Mouse (Mus musculus) fibroblast of lung, adult 2 months (primary cell): ENCODE results near the gene Dync1i1.
A peak's percentile ranks its signal among the peaks of the same experiment; 100 is the strongest.

ENCODE experiments used
- DNase-seq: peaks from one replicate; pipeline ENCODE4 v3.0.0-alpha.2; 2011; ENCODE audit warnings: low read depth

Gene Dync1i1

DNA sequence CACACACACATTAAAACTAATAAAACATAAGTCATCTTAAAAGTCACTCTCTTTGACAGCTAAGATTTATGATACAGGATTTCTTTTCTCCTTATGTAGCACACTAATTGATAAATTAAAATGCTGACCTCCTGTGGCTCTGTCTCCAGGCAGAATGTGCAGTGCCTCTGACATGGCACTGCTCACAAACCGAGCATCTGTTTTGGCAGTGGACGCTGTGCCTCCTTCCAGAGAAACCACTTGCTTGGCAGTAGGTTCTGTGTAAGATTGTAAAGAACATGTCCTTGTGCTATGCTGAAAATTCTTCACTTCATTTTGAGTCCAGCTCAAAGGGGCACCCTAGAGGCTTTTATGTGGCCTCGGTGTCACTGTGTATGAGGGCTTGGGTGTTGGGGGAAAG, 50.0 kb downstream of the Dync1i1 start:
- DNase-seq: no peak

DNA sequence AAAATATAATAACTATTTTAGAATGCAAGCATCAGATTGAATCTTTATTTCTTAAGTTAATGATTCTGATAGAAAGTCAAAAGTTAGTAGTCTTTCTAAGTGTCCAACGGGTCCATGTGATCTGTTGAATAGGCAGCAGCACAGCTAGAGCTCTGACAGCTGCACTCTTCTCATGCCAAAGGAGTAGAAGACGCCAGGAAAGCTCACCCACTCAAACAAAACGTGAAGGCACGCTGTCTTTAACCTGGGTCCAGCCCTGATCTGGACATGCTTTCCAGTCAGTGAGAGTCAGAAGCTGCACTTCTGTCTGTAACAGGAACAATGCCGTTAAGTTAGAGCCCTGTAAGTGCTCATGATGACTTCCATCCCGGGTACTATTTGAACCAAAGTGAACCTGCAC, 56.3 kb downstream of the Dync1i1 start:
- DNase-seq: no peak

DNA sequence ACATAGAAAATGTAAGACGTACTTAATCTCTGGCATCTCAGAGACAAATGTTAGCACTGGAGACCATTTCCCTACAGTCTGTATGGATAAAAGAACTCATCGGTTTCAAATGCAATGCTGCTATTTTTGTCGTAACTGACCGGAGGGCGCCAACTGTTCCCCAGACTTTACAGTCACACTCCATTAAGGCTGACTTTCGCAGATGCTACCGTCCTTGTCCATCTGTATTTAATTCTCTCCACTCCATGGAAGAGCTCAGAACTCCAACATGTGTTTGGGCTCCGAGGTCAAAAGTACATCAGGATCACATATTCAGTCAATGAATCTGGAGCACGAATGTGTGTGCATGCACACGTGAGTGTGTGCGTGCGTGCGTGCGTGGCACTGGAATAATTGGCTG, 58.4 kb downstream of the Dync1i1 start:
- DNase-seq: no peak

DNA sequence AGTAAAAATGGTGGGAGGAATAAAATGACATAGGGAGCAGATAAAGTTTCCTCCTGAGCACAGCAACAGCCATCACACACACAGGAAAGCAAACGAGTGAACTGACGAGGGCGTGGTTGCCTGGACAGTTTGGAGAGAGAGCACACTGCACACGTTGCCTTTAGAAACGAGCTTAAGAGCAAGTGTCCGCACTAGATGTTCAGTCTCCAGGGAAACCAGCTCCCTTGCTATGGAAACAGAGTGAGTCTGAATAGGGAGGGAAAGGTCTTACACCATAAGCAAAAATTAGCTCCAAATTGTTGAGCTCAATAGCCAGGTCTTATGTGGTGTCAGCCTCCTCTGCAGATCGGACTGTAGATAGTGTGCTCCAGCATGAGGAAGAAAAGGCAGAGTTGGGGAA, 65.2 kb downstream of the Dync1i1 start:
- no peak for DNase-seq

DNA sequence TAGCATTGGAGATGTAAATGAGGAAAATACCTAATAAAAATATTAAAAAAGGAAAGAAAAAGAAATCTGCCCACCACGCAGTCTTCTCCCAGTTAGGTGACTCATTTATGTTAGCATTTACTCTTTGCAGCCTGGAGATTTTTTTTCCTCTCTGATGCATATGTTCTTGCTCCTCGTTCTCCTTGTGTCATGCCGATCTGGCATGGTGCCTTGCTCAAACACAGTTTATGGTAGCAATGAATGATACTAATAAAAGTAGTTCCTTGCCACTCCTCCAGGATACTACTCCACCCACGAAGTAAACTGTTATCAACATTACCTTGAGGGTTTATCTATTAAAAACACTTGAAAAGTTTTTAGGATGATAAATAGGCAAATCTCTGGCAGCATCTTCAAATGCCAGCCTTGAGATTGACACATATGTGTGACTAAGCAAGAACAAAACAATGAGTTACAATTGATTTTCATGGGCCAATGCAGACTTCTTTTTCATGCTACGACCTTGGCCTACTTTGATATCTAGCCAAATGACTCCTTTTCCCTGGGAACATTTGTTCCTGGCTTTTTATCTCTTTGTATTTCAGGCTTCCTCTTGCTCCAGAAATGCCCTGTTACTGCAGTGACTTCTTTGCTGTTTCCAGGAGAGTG, 68.8 kb downstream of the Dync1i1 start:
- DNase-seq: no peak

DNA sequence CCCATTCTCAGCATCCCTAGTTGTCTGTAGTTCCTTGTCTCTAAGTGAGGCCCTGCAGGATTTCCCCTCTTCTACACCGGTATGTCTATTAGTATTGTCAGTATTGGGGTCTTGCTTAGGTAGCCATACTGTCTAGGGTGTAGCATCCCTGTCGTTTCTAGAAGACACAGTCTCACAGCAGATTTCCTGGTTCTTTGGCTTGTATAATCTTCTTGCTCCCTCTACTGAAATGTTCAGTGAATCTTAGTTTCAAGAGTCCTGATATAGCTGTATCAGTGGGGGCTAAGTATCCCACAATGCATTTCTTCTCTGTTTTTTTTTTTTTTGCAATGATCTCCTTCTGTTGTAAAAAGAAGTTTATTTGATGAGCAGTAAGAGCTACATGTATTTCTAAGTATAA, 69.9 kb downstream of the Dync1i1 start:
- DNase-seq: no peak

DNA sequence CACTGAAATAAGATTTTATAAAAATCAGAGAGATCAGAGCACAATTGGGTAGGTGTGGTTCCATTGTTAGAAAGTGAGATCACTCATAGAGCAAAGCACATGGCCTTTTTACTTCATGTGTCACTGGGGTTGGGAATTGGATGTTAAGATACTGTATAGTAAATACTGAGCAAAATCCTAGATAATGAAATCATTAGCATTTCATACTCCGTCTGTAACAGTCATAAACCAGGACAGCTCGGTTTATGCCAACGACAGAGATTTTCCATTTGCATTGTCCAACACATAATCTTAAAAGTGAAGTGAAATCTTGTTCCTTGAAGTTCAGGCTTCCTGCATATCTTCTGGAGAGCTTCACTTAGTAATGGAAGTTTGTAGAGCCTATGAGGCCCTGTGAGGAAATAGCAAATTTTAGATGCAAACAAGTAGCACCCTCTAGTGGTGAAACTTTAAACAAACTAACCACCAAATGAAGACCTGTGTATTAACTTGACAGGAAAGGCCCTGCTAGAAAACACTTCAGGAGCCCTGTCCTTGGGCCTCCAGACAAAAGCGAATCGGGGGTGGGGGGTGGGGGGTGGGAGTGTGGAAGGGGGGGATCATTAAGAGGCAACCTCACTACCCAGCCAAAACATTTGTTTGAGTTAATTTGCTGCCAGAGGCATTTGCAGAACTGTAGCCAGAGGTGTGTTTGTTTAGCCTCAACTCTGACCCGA, 76.8 kb downstream of the Dync1i1 start:
- DNase-seq: peak; percentile 26

DNA sequence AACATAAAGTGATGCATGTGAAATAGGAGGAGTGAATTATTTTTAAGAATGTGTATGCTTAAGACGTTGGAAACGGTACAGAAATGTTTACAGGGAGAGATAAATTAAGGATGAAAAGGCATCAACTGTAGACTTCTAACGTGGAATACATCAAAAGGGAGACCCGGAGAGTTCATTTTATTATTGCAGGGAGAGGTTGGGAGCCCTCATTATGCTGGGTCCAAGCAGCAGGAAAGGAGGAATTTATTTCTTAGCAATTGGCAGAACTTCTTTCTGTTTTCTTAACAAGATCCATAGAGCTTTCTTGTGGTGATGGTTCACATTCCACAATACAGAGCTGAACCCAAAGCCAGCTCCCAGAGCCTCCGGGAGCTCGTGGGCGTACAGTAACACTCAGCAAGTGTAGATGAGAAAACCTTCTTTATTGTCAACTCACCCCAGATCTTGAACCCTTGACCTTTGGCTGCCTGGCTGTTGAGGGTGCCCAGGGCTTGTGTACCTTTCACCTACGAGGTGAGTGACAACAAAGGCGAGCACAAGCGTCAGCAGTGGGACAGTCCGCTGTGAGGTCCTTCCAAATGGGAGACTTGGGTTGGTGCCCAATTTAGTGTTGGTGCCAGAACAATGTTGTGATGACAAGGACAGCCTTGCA, 77.5 kb downstream of the Dync1i1 start:
- no peak for DNase-seq

DNA sequence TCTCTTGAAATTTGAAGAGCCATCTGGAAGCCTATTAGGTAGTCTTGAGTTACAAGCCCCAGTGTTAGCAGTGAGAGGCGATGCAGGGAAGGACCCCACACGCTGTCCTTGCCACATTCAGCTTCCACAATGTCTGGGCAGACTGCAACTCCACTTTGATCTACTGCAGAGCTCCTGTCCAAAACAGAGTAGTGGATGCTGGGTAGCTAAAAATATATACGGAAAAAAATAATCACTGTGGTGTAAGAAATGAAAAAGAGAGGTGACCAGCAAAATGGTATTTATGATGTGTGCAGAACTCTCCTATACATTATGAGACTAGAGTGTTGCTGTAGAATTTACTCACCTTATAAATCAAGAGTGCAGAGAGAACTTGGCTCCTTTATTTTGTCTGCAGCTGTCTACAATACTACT, 82.6 kb downstream of the Dync1i1 start:
- no peak for DNase-seq

DNA sequence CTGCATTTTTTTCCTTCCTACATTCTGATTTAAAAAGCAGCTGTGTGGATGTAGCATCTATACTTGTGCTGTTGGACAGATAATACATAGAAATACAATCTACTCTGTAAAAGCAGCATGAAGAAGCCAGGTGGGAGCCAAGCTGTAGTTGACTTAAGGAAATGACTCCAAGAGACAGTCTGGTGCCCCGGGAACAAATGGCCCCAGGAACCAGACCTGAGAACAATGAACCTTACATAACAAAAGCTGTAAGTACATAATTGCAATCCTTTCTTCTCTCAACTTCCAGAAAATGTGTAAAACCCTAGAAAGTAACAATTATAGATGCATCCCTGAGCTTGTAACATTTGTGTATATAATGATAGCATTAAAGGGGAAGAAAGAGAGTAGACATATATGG, 86.6 kb downstream of the Dync1i1 start:
- DNase-seq: no peak

DNA sequence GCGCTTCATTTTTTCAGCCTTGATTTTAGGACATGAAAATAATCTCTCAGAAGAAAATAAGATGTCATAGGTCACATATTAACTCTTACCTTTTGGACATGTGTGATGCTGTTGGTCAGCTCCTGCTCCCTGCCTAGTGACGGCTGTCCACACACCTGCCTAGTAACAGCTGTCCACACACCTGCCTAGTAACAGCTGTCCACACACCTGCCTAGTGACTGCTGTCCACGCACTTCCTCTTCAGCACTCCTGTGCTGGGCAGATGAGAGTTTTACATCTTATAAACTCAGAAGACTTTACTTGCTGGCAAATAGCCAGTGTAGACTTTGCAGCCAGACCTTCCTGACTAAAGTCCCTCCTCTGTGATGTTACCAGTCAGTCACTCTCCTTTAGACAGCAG, 94.2 kb downstream of the Dync1i1 start:
- no peak for DNase-seq

DNA sequence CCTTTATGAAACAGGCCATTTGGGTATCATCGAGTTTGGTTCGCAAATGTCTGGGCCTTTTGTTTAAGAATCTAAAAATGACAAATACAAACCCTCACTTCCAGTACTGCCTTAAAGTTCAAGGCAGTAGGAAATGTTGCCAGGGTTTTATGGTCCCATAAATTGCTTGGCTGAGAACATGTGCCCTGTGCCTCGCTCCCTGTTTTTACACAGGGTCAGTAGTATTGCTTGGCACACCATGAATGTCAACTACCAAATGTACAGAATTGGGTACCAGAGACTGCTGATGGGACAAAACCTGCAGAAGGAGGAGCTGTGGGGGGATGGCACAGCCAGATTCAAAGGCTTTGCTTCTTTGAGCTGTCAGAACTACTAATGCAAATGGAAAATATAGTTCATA, 100.0 kb downstream of the Dync1i1 start:
- DNase-seq: no peak

DNA sequence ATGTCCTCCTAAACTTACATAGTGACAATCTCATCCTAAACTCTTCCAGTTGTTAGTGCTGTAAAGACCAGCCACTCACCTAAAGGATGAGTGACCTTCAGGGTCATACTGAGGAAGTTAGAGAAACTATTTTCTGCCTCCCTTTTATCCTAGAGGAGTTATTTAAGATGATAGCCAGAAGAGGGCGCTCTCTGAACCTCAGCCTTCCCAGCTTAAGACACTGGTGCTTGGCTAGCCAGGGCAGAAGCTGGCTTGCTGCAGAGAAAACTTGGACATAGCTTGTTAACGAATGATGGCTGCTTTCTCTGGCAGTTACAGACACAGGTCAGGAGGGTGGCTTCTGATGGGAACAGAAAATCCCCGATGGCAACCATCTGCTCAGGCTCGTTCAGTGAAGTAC, 101.6 kb downstream of the Dync1i1 start:
- no peak for DNase-seq

DNA sequence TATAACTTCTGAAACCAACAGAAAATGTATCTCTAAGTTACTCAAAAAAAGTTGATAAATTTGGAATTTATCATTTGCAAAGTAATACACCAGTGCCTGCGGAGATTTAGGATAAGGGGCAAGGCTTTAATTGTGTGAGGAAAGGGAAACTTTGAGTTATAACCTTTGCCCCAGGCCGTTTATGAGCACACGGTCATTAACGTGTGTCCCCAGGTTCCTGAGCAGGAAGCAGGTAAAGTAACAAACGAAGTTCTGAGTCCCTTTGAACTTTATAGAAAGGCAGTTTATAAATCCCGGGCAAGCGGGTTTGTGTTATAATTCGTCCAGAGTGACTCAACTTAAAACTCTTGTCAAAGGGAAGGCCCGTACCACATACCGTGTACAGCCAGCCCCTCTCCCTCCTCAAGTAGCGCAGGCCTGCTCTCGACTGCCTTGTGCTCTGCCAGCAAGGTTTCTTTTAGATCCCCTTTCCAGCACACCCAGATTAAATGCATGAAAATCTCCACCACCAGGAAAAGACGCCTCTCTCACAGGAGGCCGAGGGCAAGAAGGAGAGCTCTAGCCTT, 103.1 kb downstream of the Dync1i1 start:
- DNase-seq: no peak

DNA sequence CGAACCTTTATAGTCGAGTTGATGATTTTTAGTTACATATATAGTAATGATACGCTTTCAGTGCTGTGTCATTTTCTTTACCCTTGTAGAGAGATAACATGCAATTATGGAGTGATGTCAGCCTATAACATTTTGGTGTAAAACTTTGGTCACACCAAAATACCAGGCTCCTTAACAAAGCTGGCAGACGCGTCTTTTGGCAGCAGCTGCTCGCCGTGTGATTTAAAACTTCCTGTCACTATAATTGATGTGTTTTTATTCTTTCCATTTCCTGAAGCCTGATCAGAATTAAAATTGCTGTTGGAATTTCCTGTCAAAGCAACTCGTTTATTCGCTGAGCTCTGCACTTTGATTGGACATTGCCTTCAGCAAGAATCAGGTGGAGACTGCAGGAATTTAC, 103.7 kb downstream of the Dync1i1 start:
- DNase-seq: no peak

DNA sequence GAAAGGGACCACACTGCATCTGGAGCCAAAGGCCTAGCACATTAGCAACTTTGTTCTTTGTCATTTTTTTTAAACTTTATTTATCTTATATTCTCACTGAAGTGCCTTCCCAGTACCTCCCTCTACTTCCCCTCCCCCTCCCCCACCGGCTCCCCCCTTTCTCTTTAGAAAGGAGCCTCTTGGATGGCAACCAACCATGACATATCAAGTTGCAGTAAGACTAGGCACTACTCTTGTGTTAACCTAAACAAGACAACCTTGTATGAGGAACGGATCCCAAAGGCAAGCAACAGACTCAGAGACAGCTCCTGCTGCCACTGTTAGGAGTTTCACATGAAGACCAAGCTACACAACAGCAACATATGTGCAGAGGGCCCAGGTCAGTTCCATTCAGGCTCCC, 105.3 kb downstream of the Dync1i1 start:
- no peak for DNase-seq

DNA sequence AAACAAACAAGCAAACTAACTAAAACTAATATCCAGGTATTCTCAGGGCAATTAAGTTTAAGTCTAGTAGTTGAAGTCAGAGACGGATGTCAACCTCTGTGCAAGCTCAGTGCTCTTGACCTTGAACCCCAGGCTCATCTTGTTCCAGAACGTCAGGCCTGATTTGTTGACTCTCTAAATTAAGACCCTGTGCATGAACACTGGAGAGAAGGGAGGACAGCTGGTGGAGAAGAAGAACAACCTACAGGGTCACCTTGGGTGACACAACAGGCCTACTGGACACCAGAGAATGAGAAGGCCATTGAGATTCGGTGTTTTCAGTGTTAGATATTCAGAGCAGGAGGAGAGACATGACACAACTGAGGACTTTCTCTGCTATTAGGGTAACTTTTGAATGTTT, 105.8 kb downstream of the Dync1i1 start:
- no peak for DNase-seq

DNA sequence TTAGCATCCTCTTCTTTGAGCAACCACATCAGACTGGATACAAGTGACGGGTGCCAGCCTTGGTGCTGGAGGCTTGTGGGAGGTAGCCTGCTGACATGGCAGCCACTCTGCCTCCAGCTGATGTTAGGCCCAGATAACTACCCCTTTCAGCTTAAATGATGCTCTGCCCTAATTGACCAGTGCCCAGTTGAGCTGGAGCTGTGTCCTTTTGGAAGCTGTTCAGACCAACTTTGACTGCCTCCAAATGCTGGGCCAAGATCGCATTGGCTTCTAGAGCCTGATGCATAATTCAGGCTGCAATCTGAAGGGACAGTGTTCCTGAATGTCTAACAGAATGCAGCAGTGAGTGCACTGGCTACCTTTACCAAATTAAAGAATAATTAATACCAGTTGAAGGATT, 107.4 kb downstream of the Dync1i1 start:
- DNase-seq: no peak

DNA sequence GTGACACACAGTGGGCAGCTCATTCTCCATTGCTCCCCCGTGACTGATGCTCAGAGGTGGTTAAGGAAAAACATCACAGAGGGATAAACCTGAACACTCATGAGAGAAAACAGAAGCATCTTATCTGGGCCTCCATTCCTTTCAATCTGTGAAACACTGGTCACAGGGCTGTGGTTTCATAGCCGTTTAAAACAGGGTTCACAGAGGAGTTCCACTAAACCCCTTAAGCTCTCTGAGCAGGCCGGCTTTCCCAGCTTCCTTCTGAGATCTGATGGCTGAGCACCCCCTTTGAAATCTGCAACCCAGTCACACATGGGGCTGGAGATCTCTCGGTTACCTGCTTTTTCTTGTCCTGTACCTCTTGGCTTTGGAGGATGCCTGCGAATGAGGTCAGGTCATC, 117.0 kb downstream of the Dync1i1 start:
- no peak for DNase-seq

DNA sequence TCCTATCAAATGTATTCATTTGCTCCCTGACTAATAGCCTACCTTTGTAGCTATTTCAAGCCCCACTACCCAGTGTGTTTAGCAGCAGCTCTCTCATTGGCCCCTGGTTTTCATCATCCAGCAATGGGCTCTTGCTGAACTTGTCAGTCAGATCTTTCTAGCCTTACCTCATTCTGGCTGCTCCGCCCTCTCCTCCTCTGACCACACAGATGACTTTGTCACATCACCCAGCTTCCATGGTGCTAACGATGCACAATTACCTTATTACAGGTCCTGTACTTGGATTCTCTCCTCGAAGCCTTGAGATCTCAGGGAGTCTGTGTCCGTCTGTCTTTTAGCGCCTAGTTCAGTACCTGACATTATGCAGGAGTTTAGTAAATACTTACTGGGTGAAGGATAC, 120.7 kb downstream of the Dync1i1 start:
- no peak for DNase-seq

DNA sequence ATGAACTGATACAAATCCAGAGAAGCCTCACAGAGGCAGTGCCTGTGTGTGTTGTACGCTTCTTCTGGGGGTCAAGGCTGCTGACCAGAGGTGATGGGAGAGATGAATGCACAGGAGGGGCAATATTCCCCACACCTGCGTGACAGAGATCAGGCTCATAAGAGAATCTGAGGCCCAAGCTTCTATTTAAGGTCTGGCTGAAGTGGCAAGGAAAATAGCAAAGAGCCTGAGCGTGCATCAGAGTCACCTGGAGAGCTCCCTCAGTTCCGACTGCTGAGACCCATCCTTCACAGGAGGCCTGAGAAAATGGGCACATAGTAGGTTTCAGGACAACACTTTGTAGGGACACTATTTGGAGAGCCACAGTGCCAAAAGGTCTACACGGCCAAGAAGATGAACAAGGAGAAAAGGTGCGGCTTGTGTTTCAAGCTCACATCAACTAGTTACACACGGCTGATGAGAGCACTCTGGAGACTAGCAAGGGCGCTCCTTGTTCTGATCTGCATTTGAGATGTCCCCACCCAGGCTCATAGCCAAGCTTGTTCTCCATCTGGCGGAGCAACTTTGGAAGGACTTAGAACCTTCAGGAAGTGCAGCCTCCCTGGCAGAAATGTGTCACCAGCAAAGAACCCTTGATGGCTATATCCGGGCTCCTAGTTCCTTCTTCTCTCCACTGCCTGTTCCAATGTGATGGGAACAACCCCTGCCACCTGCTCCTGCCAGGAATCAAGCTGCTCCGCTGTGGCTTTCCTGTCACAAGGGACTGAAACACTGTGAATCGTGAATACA, 128.8 kb downstream of the Dync1i1 start:
- DNase-seq: no peak

DNA sequence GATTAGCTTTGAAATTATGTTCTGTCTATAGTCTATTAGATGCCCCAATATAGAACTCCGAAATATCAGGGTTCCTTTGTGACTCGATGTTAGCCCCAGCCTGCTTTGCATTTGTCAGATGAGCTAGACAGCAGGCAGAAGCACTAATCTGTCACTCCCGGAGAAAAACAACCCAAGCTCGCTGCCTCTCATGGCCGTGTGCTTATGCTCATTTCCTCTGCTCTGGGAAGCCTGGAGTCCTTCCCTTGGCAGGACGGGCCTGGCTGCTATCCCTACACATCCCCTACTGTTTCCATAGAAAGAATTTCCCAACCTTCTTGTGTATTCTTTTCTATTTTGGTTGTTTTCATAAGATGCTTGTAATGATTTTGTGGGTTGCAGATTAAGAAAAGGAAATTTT, 130.1 kb downstream of the Dync1i1 start:
- DNase-seq: no peak
